Mouse (Mus musculus) CH12.LX (cell line): ENCODE data around the gene Gpld1. TPM values are rescaled to one million over a fixed set of nuclear protein-coding genes. Genes with fewer than 3 reads are reported as not detected.

ENCODE experiments used
- DNase-seq: peaks from one replicate; pipeline ENCODE4 v3.0.0-alpha.2; 2013; ENCODE audit errors: extremely low read depth
- H3K27ac ChIP-seq: 2 replicates; pipeline ENCODE4 v1.5.1; 2012; ENCODE audit warnings: low read depth, mild to moderate bottlenecking, control low read depth, moderate library complexity; ENCODE audit not compliant: insufficient read depth
- H3K27me3 ChIP-seq: replicated peaks from 2 replicates; pipeline ENCODE3; 2012; ENCODE audit warnings: inconsistent platforms
- H3K36me3 ChIP-seq, 2 experiments: replicated peaks in 1 of 2; 2 replicates each; pipeline versions ENCODE3 to v1.6.1; 2012; ENCODE audit warnings: inconsistent platforms in 1 of 2, low read length in 1 of 2, mild to moderate bottlenecking in 1 of 2, mixed read lengths in 1 of 2, moderate library complexity in 1 of 2; ENCODE audit not compliant: control insufficient read depth in 1 of 2, insufficient read depth in 1 of 2
- H3K4me1 ChIP-seq, 2 experiments: 2 replicates each; pipeline ENCODE4 v1.6.1; 2012; ENCODE audit warnings: inconsistent platforms in 1 of 2, moderate library complexity in 1 of 2; ENCODE audit not compliant: insufficient read depth in 2 of 2, control insufficient read depth in 1 of 2
- H3K4me2 ChIP-seq: 2 replicates; pipeline ENCODE4 v1.6.1; 2012; ENCODE audit warnings: low read depth, mild to moderate bottlenecking, control low read depth; ENCODE audit not compliant: poor library complexity, insufficient read depth, severe bottlenecking
- H3K4me3 ChIP-seq, 3 experiments: fragments of 150-350 bp in 1 of 3; sonication (generic) in 1 of 3; replicated peaks in 1 of 3; 2 replicates each; pipeline versions ENCODE3 to v1.5.1; 2011 to 2012; ENCODE audit warnings: low read depth in 2 of 3, low read length in 2 of 3, mild to moderate bottlenecking in 2 of 3, moderate library complexity in 2 of 3, control low read depth in 1 of 3, improper control_type of control experiment in 1 of 3, inconsistent platforms in 1 of 3, mixed read lengths in 1 of 3; ENCODE audit not compliant: poor library complexity in 1 of 3
- H3K79me2 ChIP-seq: replicated peaks from 2 replicates; pipeline ENCODE4 v1.6.1; 2012; ENCODE audit warnings: mild to moderate bottlenecking, moderate library complexity; ENCODE audit not compliant: control insufficient read depth, poor library complexity, insufficient read depth, severe bottlenecking; ENCODE audit errors: extremely low read depth
- H3K9ac ChIP-seq: 2 replicates; pipeline ENCODE4 v1.6.1; 2012; ENCODE audit warnings: low read depth, mild to moderate bottlenecking, control low read depth, moderate library complexity; ENCODE audit not compliant: insufficient read depth
- H3K9me3 ChIP-seq: replicated peaks from 2 replicates; pipeline ENCODE3; 2012; ENCODE audit warnings: low read length, inconsistent platforms, mixed read lengths
- CHD1 ChIP-seq: IDR thresholded peaks from 2 replicates; pipeline ENCODE4 v1.6.1; 2012; ENCODE audit warnings: low read depth, low read length, improper control_type of control experiment, inconsistent platforms
- CTCF ChIP-seq, 2 experiments: IDR thresholded peaks in 1 of 2; conservative IDR thresholded peaks in 1 of 2; 2 replicates each; pipeline ENCODE4 v1.5.1; 2011 to 2012; ENCODE audit warnings: low read depth in 2 of 2, low read length in 2 of 2, improper control_type of control experiment in 1 of 2, inconsistent platforms in 1 of 2, mild to moderate bottlenecking in 1 of 2, moderate library complexity in 1 of 2
- ELF1 ChIP-seq: IDR thresholded peaks from 2 replicates; pipeline ENCODE4 v1.6.1; 2014; ENCODE audit warnings: low read depth, mild to moderate bottlenecking, inconsistent platforms, low read length, improper control_type of control experiment
- HCFC1 ChIP-seq: IDR thresholded peaks from 2 replicates; pipeline ENCODE4 v1.6.1; 2012; ENCODE audit warnings: low read depth, mild to moderate bottlenecking, inconsistent platforms, low read length, improper control_type of control experiment
- JUND ChIP-seq: conservative IDR thresholded peaks from 2 replicates; pipeline ENCODE4 v1.6.1; 2011; ENCODE audit warnings: low read depth, low read length, improper control_type of control experiment
- MAFK ChIP-seq: IDR thresholded peaks from 2 replicates; pipeline ENCODE4 v1.6.1; 2011; ENCODE audit warnings: low read length, improper control_type of control experiment; ENCODE audit not compliant: insufficient replicate concordance
- MYC ChIP-seq: IDR thresholded peaks from 2 replicates; pipeline ENCODE4 v1.6.1; 2011; ENCODE audit warnings: low read depth, mild to moderate bottlenecking, improper control_type of control experiment, low read length
- NRF1 ChIP-seq: IDR thresholded peaks from 2 replicates; pipeline ENCODE4 v1.6.1; 2014; ENCODE audit warnings: low read depth, mild to moderate bottlenecking, inconsistent platforms, low read length, improper control_type of control experiment, moderate library complexity
- POLR2AphosphoS2 ChIP-seq: IDR thresholded peaks from 2 replicates; pipeline ENCODE4 v1.6.1; 2011; ENCODE audit warnings: low read depth, low read length, improper control_type of control experiment
- RAD21 ChIP-seq: IDR thresholded peaks from 2 replicates; pipeline ENCODE4 v1.6.1; 2011; ENCODE audit warnings: low read depth, mild to moderate bottlenecking, low read length, improper control_type of control experiment, moderate library complexity
- SMC3 ChIP-seq: IDR thresholded peaks from 2 replicates; pipeline ENCODE4 v1.6.1; 2011; ENCODE audit warnings: low read depth, low read length, improper control_type of control experiment
- TBP ChIP-seq: conservative IDR thresholded peaks from 2 replicates; pipeline ENCODE4 v1.6.1; 2011; ENCODE audit warnings: low read depth, low read length, improper control_type of control experiment
- USF1 ChIP-seq: IDR thresholded peaks from 2 replicates; pipeline ENCODE4 v1.6.1; 2014; ENCODE audit warnings: low read depth, mild to moderate bottlenecking, inconsistent platforms, low read length, improper control_type of control experiment
- ZKSCAN1 ChIP-seq: IDR thresholded peaks from 2 replicates; pipeline ENCODE4 v1.6.1; 2012; ENCODE audit warnings: low read depth, inconsistent platforms, low read length, improper control_type of control experiment, borderline replicate concordance
- ZMIZ1 ChIP-seq: IDR thresholded peaks from 2 replicates; pipeline ENCODE4 v1.6.1; 2012; ENCODE audit warnings: low read depth, mild to moderate bottlenecking, inconsistent platforms, low read length, improper control_type of control experiment
- ZNF384 ChIP-seq: IDR thresholded peaks from 2 replicates; pipeline ENCODE4 v1.6.1; 2012; ENCODE audit warnings: low read depth, low read length, improper control_type of control experiment, inconsistent platforms
- dilution Hi-C: fragments of 300-500 bp; cut with MboI; formaldehyde crosslinking; loops from 2 replicates; pipeline ENCODE4 v1.14.3; 2020; ENCODE audit warnings: low sequenced_read_pairs; ENCODE audit not compliant: extremely low pct_unique_long_range_greater_than_20kb, extremely low pct_ligation_motif_present
- in situ Hi-C: fragments of 300-500 bp; cut with MboI; formaldehyde crosslinking; loops from 3 replicates; pipeline ENCODE4 v1.14.3; 2019; ENCODE audit warnings: low sequenced_read_pairs, low pct_ligation_motif_present, low pct_unique_long_range_greater_than_20kb, mixed read lengths
- polyA plus RNA-seq: library from polyadenylated mRNA; unstranded; fragments of >175 nt; gene quantifications from 2 replicates; pipeline ENCODE4 v1.2.1, GENCODE M21; 2012; ENCODE audit warnings: low read depth; ENCODE audit not compliant: insufficient read length
- total RNA-seq, 2 experiments: library from RNA; depleted of rRNA; stranded (reverse); fragments of 300-350 nt in 1 of 2; fragments of >200 nt in 1 of 2; gene quantifications; 2 replicates each; pipeline ENCODE4 v1.2.3; 2012 to 2014

The Gpld1 gene
- total and polyA plus RNA-seq, 3 experiments: 0.23 to 1.4 (median 0.30) TPM

- Histone ChIP-seq H3K36me3 (peaks cover 0 to 3% of the 10 kb centered on the region in 2 experiments), H3K27ac (no peak overlapping the region), H3K79me2 (no peaks in the 10 kb centered on the region), H3K4me3 (no peak overlapping the region), H3K4me2 (no peak overlapping the region), H3K27me3 (no peaks in the 10 kb centered on the region), H3K9ac (no peak overlapping the region)
- in situ Hi-C loops (loop anchor here (5.0 to 25.0 kb wide), 2 partner anchors 44 to 494 kb away; partner anchors contain the start of gene Aldh5a1), dilution Hi-C loops (no loop called here)
- no peak for DNase-seq
- TF ChIP-seq HCFC1 (no peak), ZMIZ1 (no peak), TBP (no peak), POLR2AphosphoS2 (no peak), ZNF384 (no peak)
- TF ChIP-seq, all 38 proteins: peak for 0
- Histone ChIP-seq H3K9me3 (no peaks in the 10 kb centered on the region), H3K4me1 (no peaks in the 10 kb centered on the region)
Measured at GRCm38 (mm10) chr13:24981031-24981430, 38.1 kb downstream of the Gpld1 start.

GRCm38 (mm10) chr13:24985435-24985834 lies 42.5 kb downstream of the Gpld1 start:
- Histone ChIP-seq H3K4me2 (no peak overlapping the region), H3K27me3 (no peaks in the 10 kb centered on the region)
- in situ Hi-C loops: loop anchor here (25.0 kb wide), 1 partner anchor 498 kb away; no protein-coding TSS in a partner anchor

GRCm38 (mm10) chr13:24988391-24988790 lies 45.4 kb downstream of the Gpld1 start:
- in situ Hi-C loops: loop anchor here (25.0 kb wide), 1 partner anchor 501 kb away; no protein-coding TSS in a partner anchor
- Histone ChIP-seq H3K9me3 (no peaks in the 10 kb centered on the region), H3K36me3 (peaks cover 27 to 54% of the 10 kb centered on the region in 2 experiments), H3K9ac (no peak overlapping the region), H3K4me3 (no peak overlapping the region), H3K27ac (no peak overlapping the region), H3K79me2 (no peaks in the 10 kb centered on the region), H3K4me1 (peaks cover 0 to 5% of the 10 kb centered on the region in 2 experiments; a peak in 2 of 4 replicates), H3K4me2 (no peak overlapping the region), H3K27me3 (no peaks in the 10 kb centered on the region)
- peak; percentile 46 for DNase-seq
- TF ChIP-seq JUND (no peak), CTCF (conservative IDR thresholded peaks at IDR 0.05 in 1 of 2, IDR thresholded peaks at IDR 0.05 in 1 of 2; ENCODE audit: low read depth in 2 of 2, low read length in 2 of 2) (peak; percentile 47 to 77), CHD1 (no peak), NRF1 (no peak), MAFK (no peak), ZKSCAN1 (no peak), RAD21 (peak; percentile 53), SMC3 (peak; percentile 87), TBP (0 out of 2 replicates have a peak, but pooled peaks have one; percentile 23)
- dilution Hi-C loops: no loop called here

More at GRCm38 (mm10) chr13:24985435-24985834, 42.5 kb downstream of the Gpld1 start:
- Histone ChIP-seq H3K9me3 (no peaks in the 10 kb centered on the region), H3K4me3 (no peak overlapping the region), H3K9ac (no peak overlapping the region), H3K79me2 (no peaks in the 10 kb centered on the region), H3K36me3 (peaks cover 10 to 26% of the 10 kb centered on the region in 2 experiments), H3K4me1 (no peaks in the 10 kb centered on the region), H3K27ac (no peak overlapping the region)
- dilution Hi-C loops: no loop called here
- TF ChIP-seq USF1: no peak
- TF ChIP-seq MYC: no peak
- no peak for TF ChIP-seq ELF1
- no peak for DNase-seq
